Mouse (Mus musculus): ENCODE measurements around the gene Myo1g. TPM values are rescaled to one million over a fixed set of nuclear protein-coding genes. Genes with fewer than 3 reads are reported as not detected.

The Myo1g gene
- polyA plus RNA-seq, 1 experiment from 2014 or later = 0.63 TPM

DNA sequence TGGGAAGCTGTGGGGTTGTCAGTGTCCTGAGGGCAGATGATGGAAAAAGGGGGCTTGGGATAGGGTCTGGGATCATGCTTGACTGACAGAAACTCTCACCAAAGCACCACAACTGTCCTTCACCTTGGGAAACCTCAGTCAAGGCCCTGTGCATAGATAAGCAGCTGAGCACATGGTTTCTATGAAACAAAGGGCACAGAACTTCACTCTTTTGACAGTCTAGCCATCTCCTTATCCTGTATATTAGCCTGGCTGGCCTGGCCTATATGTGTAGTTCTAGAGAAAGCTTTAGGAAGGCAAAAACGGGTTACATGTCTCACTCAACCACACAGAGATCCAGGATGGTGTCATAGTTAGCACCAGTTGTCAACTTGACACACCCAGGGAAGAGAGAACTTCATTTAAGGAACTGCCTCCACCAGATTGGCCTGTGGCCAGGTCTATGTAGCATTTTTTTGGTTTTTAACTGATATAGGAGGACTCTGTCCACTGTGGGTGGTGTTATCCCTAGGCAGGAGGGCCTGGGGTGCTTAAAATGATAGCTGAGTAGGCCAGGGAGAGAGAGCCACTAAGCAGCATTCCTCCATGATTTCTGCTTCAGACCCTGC, 12.4 kb downstream of the Myo1g start:
- Histone ChIP-seq H3K36me3 (ENCODE audit: control insufficient read depth, insufficient read depth, low read length) (no peaks in the 10 kb centered on the region), H3K27ac (ENCODE audit: low read depth, low read length) (no peak overlapping the region), H3K9ac (ENCODE audit: low read length) (no peak overlapping the region), H3K9me3 (ENCODE audit: control insufficient read depth, low read length) (no peaks in the 10 kb centered on the region), H3K4me2 (ENCODE audit: low read depth, low read length, severe bottlenecking) (no peak overlapping the region), H3K4me1 (replicated peaks; ENCODE audit: control insufficient read depth, insufficient read depth, low read length) (no peaks in the 10 kb centered on the region), H3K4me3 (ENCODE audit: low read depth, low read length) (no peak overlapping the region), H3K27me3 (ENCODE audit: control insufficient read depth, insufficient read depth, low read length) (no peaks in the 10 kb centered on the region)
- ATAC-seq (replicated peaks; ENCODE audit: low FRiP score) = no peak
- no peak for DNase-seq (ENCODE audit: low spot score)
- WGBS = 65% methylated on average over 1 of the region's 1 CpGs

GRCm38 (mm10) chr11:6506516-6506915, 14.2 kb downstream of the Myo1g start:
- Histone ChIP-seq H3K9me3 (ENCODE audit: control insufficient read depth, low read length) (no peaks in the 10 kb centered on the region), H3K27me3 (ENCODE audit: control insufficient read depth, insufficient read depth, low read length) (no peaks in the 10 kb centered on the region), H3K4me1 (replicated peaks; ENCODE audit: control insufficient read depth, insufficient read depth, low read length) (no peaks in the 10 kb centered on the region), H3K4me2 (ENCODE audit: low read depth, low read length, severe bottlenecking) (no peak overlapping the region), H3K27ac (ENCODE audit: low read depth, low read length) (no peak overlapping the region), H3K9ac (ENCODE audit: low read length) (no peak overlapping the region), H3K4me3 (ENCODE audit: low read depth, low read length) (no peak overlapping the region), H3K36me3 (ENCODE audit: control insufficient read depth, insufficient read depth, low read length) (no peaks in the 10 kb centered on the region)
- DNase-seq (ENCODE audit: low spot score) (no peak), ATAC-seq (replicated peaks; ENCODE audit: low FRiP score) (no peak)
- WGBS = 84% methylated on average over 9 of the region's 9 CpGs

- no peak for ATAC-seq (replicated peaks; ENCODE audit: low FRiP score)
- H3K36me3 ChIP-seq (ENCODE audit: control insufficient read depth, insufficient read depth, low read length) = no peaks in the 10 kb centered on the region
- no peak for DNase-seq (ENCODE audit: low spot score)
- H3K4me1 ChIP-seq (replicated peaks; ENCODE audit: control insufficient read depth, insufficient read depth, low read length) = no peaks in the 10 kb centered on the region
- no peak overlapping the region for H3K9ac ChIP-seq (ENCODE audit: low read length)
- no peaks in the 10 kb centered on the region for H3K9me3 ChIP-seq (ENCODE audit: control insufficient read depth, low read length)
- H3K4me2 ChIP-seq (ENCODE audit: low read depth, low read length, severe bottlenecking) = no peak overlapping the region
- H3K27me3 ChIP-seq (ENCODE audit: control insufficient read depth, insufficient read depth, low read length) = no peaks in the 10 kb centered on the region
- WGBS = 77% methylated on average over 6 of the region's 6 CpGs
- no peak overlapping the region for H3K4me3 ChIP-seq (ENCODE audit: low read depth, low read length)
- no peak overlapping the region for H3K27ac ChIP-seq (ENCODE audit: low read depth, low read length)
Observed at GRCm38 (mm10) chr11:6504689-6505088, 16.1 kb downstream of the Myo1g start.

- no peak for ATAC-seq (replicated peaks; ENCODE audit: low FRiP score)
- no peak overlapping the region for H3K27ac ChIP-seq (ENCODE audit: low read depth, low read length)
- no peak overlapping the region for H3K4me2 ChIP-seq (ENCODE audit: low read depth, low read length, severe bottlenecking)
- H3K4me3 ChIP-seq (ENCODE audit: low read depth, low read length) = no peak overlapping the region
- no peaks in the 10 kb centered on the region for H3K36me3 ChIP-seq (ENCODE audit: control insufficient read depth, insufficient read depth, low read length)
- no peak overlapping the region for H3K9ac ChIP-seq (ENCODE audit: low read length)
- 80% methylated on average over 3 of the region's 3 CpGs for WGBS
- DNase-seq (ENCODE audit: low spot score) = no peak
- no peaks in the 10 kb centered on the region for H3K27me3 ChIP-seq (ENCODE audit: control insufficient read depth, insufficient read depth, low read length)
- no peaks in the 10 kb centered on the region for H3K9me3 ChIP-seq (ENCODE audit: control insufficient read depth, low read length)
- no peaks in the 10 kb centered on the region for H3K4me1 ChIP-seq (replicated peaks; ENCODE audit: control insufficient read depth, insufficient read depth, low read length)
Observed at GRCm38 (mm10) chr11:6504226-6504625, 16.5 kb downstream of the Myo1g start.

DNA sequence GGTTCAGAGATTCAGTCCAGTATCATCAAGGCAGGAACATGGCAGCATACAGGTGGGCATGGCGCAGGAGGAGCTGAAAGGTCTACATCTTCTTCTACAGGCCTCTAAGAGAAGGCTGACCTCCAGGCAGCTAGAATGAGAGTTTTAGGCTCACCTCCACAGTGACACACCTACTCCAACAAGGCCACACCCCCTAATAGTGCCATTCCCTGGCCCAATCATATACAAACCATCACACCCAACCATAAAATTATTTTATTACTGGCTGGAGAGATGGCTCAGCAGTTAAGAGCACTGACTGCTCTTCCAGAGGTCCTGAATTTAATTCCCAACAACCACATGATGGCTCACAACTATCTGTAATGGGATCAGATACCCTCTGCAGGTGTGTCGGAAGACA, 18.3 kb downstream of the Myo1g start:
- Histone ChIP-seq H3K36me3 (ENCODE audit: control insufficient read depth, insufficient read depth, low read length) (no peaks in the 10 kb centered on the region), H3K27ac (ENCODE audit: low read depth, low read length) (no peak overlapping the region), H3K9me3 (ENCODE audit: control insufficient read depth, low read length) (no peaks in the 10 kb centered on the region), H3K4me1 (replicated peaks; ENCODE audit: control insufficient read depth, insufficient read depth, low read length) (no peaks in the 10 kb centered on the region), H3K4me3 (ENCODE audit: low read depth, low read length) (no peak overlapping the region), H3K27me3 (ENCODE audit: control insufficient read depth, insufficient read depth, low read length) (no peaks in the 10 kb centered on the region), H3K4me2 (ENCODE audit: low read depth, low read length, severe bottlenecking) (no peak overlapping the region), H3K9ac (ENCODE audit: low read length) (no peak overlapping the region)
- DNase-seq (ENCODE audit: low spot score) = no peak
- no peak for ATAC-seq (replicated peaks; ENCODE audit: low FRiP score)
- 99% methylated on average over 2 of the region's 2 CpGs for WGBS

- Histone ChIP-seq H3K36me3 (ENCODE audit: control insufficient read depth, insufficient read depth, low read length) (no peaks in the 10 kb centered on the region), H3K4me2 (ENCODE audit: low read depth, low read length, severe bottlenecking) (no peak overlapping the region), H3K27me3 (ENCODE audit: control insufficient read depth, insufficient read depth, low read length) (no peaks in the 10 kb centered on the region), H3K27ac (ENCODE audit: low read depth, low read length) (no peak overlapping the region), H3K9ac (ENCODE audit: low read length) (no peak overlapping the region), H3K4me1 (replicated peaks; ENCODE audit: control insufficient read depth, insufficient read depth, low read length) (no peaks in the 10 kb centered on the region), H3K4me3 (ENCODE audit: low read depth, low read length) (no peak overlapping the region), H3K9me3 (ENCODE audit: control insufficient read depth, low read length) (no peaks in the 10 kb centered on the region)
- ATAC-seq (replicated peaks; ENCODE audit: low FRiP score) = no peak
- DNase-seq (ENCODE audit: low spot score) = no peak
- WGBS = 85% methylated on average over 12 of the region's 12 CpGs
Observed at GRCm38 (mm10) chr11:6497311-6497948, 23.3 kb downstream of the Myo1g start.

DNA sequence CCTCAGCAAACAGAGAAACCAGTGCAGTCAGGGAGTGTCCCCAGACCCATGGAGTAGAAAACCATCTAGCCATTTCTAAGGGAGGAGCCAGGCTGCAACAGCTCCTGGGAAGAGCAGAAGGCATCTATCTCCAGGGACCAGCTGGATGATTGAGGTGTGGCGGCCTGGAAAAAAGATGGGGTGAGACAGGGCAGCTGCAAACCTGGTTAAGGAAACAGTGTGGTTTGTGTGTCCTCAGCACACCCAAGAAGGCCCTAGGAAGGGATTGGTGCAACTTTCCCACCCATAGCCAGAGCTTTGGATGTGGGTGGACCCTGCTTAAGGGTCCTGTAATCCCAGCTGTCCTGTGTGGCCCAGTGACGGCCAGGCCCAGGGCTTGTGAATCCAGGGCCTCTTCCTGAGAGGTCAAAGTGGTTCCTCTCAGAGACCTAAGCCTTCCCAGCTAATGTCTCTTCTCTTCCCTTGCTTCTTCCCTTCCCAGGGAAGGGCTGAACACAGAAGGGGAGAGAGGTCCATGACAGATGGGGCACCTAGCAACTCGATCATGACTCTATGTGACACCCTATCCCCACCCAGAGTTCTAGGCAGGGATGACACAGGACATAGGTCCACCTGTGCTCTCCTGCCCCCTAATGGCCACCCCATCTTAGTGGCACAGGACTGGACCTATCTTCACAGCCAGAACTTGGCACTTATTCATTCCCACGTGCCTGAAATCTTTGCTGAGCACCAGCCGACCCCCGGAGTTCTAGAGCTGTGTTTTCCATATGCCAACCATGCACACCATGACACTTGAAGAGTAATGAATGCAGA, 30.9 kb downstream of the Myo1g start:
- Histone ChIP-seq H3K36me3 (ENCODE audit: control insufficient read depth, insufficient read depth, low read length) (no peaks in the 10 kb centered on the region), H3K9me3 (ENCODE audit: control insufficient read depth, low read length) (no peaks in the 10 kb centered on the region), H3K9ac (ENCODE audit: low read length) (no peak overlapping the region), H3K27me3 (ENCODE audit: control insufficient read depth, insufficient read depth, low read length) (no peaks in the 10 kb centered on the region), H3K4me1 (replicated peaks; ENCODE audit: control insufficient read depth, insufficient read depth, low read length) (no peaks in the 10 kb centered on the region), H3K27ac (ENCODE audit: low read depth, low read length) (no peak overlapping the region), H3K4me2 (ENCODE audit: low read depth, low read length, severe bottlenecking) (no peak overlapping the region), H3K4me3 (ENCODE audit: low read depth, low read length) (no peak overlapping the region)
- DNase-seq (ENCODE audit: low spot score) = no peak
- WGBS = 59% methylated on average over 6 of the region's 6 CpGs
- ATAC-seq (replicated peaks; ENCODE audit: low FRiP score) = no peak

GRCm38 (mm10) chr11:6489257-6489656, 31.5 kb downstream of the Myo1g start:
- Histone ChIP-seq H3K27ac (ENCODE audit: low read depth, low read length) (no peak overlapping the region), H3K9me3 (ENCODE audit: control insufficient read depth, low read length) (no peaks in the 10 kb centered on the region), H3K4me3 (ENCODE audit: low read depth, low read length) (no peak overlapping the region), H3K4me2 (ENCODE audit: low read depth, low read length, severe bottlenecking) (no peak overlapping the region), H3K27me3 (ENCODE audit: control insufficient read depth, insufficient read depth, low read length) (no peaks in the 10 kb centered on the region), H3K9ac (ENCODE audit: low read length) (no peak overlapping the region), H3K36me3 (ENCODE audit: control insufficient read depth, insufficient read depth, low read length) (no peaks in the 10 kb centered on the region), H3K4me1 (replicated peaks; ENCODE audit: control insufficient read depth, insufficient read depth, low read length) (no peaks in the 10 kb centered on the region)
- WGBS = 85% methylated on average over 7 of the region's 7 CpGs
- ATAC-seq (replicated peaks; ENCODE audit: low FRiP score) = no peak
- DNase-seq (ENCODE audit: low spot score) = no peak

All from forebrain, embryonic 11.5 days (tissue).